Mouse (Mus musculus) splenic B cell, adult 2 months (primary cell): ENCODE measurements at regions not wholly inside any gene's neighbourhood (a gene's known extent, or its start where the extent isn't known, plus 50 kb on each side); places are given as distances from the start of the nearest gene placed in this dataset.
"Not testable (repeated sequence)": the region's sequence is repeated elsewhere in the genome, so short reads cannot be mapped to it uniquely, and the experiment has no call there.

Source experiments
- DNase-seq: peaks from one replicate; pipeline ENCODE4 v3.0.0-alpha.2; 2011; ENCODE audit warnings: low read depth, low spot score
- H3K27me3 ChIP-seq: 2 replicates; pipeline ENCODE4 v1.6.1; 2012; ENCODE audit warnings: mild to moderate bottlenecking, low read length, moderate library complexity, mixed read lengths; ENCODE audit not compliant: control insufficient read depth, poor library complexity, insufficient read depth, severe bottlenecking
- H3K36me3 ChIP-seq: 2 replicates; pipeline ENCODE4 v1.6.1; 2012; ENCODE audit warnings: mild to moderate bottlenecking, low read length, moderate library complexity, mixed read lengths; ENCODE audit not compliant: control insufficient read depth, poor library complexity, insufficient read depth, severe bottlenecking

DNA sequence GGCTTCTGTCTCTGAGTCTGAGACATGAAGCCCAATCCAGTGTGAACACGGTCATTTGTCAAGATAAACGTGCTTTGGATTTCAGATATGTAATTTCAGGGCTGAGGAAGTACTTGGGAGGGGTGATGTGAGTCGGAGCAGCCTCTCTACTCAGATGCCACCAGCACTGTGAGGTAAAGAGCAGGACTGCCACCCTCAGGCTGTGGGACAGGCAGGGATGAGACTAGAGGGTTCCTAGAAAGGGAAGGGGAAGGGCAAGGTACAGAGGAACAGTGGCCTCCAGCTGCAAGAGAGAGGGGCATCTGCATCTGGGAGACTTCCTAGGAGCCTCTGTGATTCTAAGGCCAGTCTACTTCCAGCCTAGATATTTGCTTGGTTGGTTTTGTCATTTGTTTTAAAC, 78.7 kb upstream of the Csrp2 start:
- Histone ChIP-seq H3K27me3 (no peaks in the 10 kb centered on the region), H3K36me3 (no peaks in the 10 kb centered on the region)
- DNase-seq, result peak; percentile 11

DNA sequence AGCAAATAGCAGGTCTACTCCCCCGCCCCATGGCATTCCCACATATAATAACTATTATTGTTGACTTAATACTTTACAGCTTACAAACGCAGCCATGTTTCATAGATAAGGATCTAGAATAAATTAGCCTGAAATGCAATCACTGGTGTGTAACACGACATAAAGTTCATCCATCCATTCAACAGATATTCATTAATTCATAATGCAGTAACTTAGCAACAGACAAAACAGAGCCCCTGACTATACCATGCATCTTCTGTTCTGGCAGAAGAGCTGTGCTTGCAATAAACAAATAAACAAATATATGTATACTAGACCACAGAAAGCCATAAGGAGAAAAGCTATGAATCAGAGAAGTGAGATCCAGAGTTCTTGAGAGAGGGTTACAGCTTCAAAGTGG, 77.9 kb upstream of the Csrp2 start:
- DNase-seq, result no peak
- Histone ChIP-seq H3K36me3 (no peaks in the 10 kb centered on the region), H3K27me3 (no peaks in the 10 kb centered on the region)

DNA sequence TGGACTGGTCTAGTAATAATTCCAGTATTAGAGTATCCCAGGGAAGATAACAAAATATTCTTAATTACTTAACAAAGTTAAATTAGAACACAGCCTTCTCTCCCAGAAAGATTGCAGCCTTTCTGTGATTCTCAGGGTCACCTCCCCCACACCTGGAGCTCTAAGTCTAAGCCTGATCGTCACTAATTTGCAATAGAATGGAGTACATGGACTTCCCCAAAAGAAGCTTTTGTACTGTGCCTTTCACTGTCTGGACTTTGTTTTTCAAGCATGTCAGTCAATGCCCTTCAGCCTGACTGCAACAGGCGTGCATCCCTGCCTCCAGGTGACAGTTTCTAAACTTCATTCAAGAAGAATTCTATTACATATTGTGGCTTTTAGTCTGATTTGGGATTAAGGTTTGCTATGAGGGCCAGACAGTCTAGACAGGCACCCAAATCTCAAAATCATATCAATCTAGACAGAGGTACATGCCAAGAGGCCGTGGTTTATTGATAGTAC, 64.9 kb upstream of the Csrp2 start:
- DNase-seq, H3K27me3 ChIP-seq, H3K36me3 ChIP-seq: not testable (repeated sequence)

DNA sequence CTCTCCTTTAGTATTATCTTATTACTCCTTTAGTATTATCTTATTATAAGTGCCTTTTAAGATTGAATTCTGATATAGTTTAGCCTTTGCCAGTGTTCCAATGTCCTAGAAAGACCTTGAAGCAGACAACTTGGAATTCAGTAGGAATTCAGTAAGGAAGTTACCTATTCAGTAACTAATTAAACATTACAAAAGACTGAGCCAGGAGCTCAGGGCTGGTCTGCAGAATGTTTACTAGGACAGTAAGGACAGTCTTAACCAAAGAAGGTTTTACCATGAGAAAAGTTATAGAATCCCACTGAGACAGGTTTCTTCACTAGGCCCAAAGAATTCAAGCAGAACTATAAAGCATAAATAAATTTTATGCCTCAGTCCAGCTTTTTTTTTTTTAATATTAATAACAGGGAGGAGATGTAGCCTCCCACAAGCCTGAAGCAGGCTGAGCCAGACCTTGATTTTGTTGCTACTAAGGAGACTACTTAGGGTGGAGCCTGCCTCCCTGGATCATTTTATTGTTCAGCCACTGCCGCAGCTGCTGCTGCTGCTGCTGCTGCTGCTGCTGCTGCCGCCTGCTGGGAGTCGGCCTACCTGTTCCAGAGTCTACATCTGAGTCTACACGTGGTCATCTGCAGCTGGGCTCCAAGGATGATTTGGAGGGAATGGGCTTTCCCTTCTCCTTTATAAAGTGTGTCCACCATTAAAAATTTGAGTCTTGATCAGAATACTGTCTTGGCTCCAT, 63.8 kb upstream of the Csrp2 start:
- H3K36me3 ChIP-seq, H3K27me3 ChIP-seq, DNase-seq: not testable (repeated sequence)

DNA sequence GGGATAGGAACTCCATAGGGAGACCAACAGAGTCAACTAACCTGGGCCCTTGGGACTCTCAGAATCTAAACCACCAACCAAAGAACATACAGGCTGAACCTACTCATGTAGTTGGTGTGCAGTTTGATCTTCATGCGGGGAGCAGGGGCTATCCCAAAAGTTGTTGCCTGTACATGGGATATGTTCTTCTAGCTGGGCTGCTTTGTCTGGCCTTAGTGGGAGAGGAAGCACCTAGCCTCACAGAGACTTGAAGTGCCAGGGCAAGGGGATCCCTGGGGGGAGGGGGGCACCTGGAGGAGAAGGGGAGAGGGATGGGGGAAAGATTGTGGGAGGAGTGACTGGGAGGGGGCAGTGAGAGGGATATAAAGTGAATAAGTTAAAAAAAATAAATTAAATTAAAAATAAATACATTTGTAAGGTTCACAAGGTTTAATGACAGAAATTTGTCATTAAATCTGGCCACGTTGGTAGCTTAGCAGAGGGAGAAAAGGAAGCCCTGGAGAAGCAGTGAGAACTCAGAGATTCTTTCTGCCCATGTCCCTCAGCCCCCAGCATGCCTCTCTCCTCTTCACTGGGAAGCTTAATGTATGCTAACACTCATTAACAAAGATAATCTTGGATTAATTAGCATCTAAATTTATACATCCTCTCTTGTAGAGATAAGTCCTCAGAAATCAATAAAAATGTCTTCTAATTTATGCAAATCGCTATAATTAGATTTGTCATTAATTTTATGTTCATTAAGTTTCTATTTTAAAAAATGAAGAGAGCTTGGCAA, 62.1 kb upstream of the Csrp2 start:
- DNase-seq, result no peak
- H3K36me3 ChIP-seq, result no peaks in the 10 kb centered on the region
- no peaks in the 10 kb centered on the region for H3K27me3 ChIP-seq

DNA sequence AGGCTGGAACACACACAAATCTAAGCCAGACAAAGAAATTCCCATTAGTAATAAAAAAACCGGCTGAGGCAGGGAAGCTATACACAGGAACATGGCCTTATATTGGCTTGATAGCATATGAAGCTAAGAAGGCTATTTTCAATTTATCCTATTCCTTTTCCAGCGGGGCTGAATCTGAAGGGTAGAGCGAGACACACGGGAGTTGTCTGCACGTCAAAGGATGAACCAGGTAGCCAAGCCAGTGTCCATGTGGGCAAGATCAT, 61.6 kb upstream of the Csrp2 start:
- no peaks in the 10 kb centered on the region for H3K36me3 ChIP-seq
- no peak for DNase-seq
- H3K27me3 ChIP-seq, result no peaks in the 10 kb centered on the region

DNA sequence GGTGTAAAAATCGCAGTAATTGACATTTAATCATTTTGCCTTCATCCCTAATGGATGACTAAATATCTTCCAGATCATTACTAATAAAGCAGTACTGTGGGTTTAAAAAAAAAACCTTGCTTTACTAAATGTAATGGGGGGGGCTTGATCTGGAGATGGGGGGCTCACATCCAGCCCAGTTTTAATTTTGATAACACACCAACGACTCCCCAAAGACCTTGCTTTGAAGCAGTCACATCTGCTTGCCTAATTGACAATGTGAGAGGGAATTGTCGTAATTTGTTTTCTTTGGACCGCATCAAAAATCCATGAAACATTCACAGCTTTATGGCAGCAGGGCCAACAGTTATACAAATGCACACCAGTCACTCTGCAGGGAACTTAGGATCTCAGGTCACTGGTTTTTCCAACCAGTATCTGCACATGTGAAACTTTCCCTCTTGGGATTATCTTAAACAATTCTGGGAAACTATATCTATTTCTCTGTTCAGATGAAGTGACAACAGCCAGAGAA, 61.1 kb upstream of the Csrp2 start:
- H3K27me3 ChIP-seq, result no peaks in the 10 kb centered on the region
- no peak for DNase-seq
- H3K36me3 ChIP-seq, result no peaks in the 10 kb centered on the region

DNA sequence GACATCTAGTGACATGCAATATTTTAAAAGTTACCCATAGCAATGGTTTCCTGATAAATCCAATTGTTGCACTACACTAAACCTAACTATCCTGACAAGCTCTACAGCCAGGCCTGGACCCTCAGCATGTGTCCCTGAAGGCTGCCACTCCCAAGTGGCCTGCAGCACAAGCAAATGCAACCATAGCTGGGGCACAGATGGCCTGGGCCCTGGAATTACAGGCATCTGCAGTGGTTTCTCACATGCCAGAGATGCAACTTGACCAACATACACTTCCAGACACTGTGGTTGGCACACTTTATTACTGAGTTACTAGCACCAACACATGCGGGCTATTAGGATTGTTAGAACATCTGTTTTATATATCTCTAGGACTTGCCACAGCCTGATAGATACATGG, 60.3 kb upstream of the Csrp2 start:
- no peaks in the 10 kb centered on the region for H3K27me3 ChIP-seq
- no peak for DNase-seq
- no peaks in the 10 kb centered on the region for H3K36me3 ChIP-seq
